Mouse (Mus musculus) kidney, adult 8-10 months (tissue): ENCODE data around the gene Kazald1.

Experiments used
- DNase-seq, 2 experiments: peaks; one replicate each; pipeline ENCODE4 v3.0.0; 2022

Kazald1 gene

GRCm38 (mm10) chr19:45078971-45079764 lies 4.1 kb downstream of the Kazald1 start:
- no peak for DNase-seq

GRCm38 (mm10) chr19:45079769-45080515 lies 4.9 kb downstream of the Kazald1 start:
- DNase-seq, result peak; percentile 44 to 47

- no peak for DNase-seq
Measured at GRCm38 (mm10) chr19:45080711-45081110, 5.7 kb downstream of the Kazald1 start.

GRCm38 (mm10) chr19:45081279-45081678 lies 6.2 kb downstream of the Kazald1 start:
- DNase-seq, result peak in 1 of 2 experiments; percentile 67

GRCm38 (mm10) chr19:45081841-45082550 lies 7.0 kb downstream of the Kazald1 start:
- peak in 1 of 2 experiments; percentile 43 for DNase-seq

GRCm38 (mm10) chr19:45097868-45098267 lies 22.8 kb downstream of the Kazald1 start:
- peak in 1 of 2 experiments; percentile 39 for DNase-seq

GRCm38 (mm10) chr19:45100486-45101270 lies 25.6 kb downstream of the Kazald1 start:
- peak; percentile 45 to 59 for DNase-seq

- no peak for DNase-seq
Measured at GRCm38 (mm10) chr19:45105591-45105990, 30.6 kb downstream of the Kazald1 start.

GRCm38 (mm10) chr19:45106689-45107088 lies 31.6 kb downstream of the Kazald1 start:
- no peak for DNase-seq

- no peak for DNase-seq
Measured at GRCm38 (mm10) chr19:45110681-45111080, 35.6 kb downstream of the Kazald1 start.

- no peak for DNase-seq
Measured at GRCm38 (mm10) chr19:45112444-45112843, 37.4 kb downstream of the Kazald1 start.

GRCm38 (mm10) chr19:45113791-45114460 lies 38.9 kb downstream of the Kazald1 start:
- peak in 1 of 2 experiments; percentile 6 for DNase-seq

GRCm38 (mm10) chr19:45114772-45115171 lies 39.7 kb downstream of the Kazald1 start:
- DNase-seq, result no peak

GRCm38 (mm10) chr19:45116798-45117197 lies 41.8 kb downstream of the Kazald1 start:
- DNase-seq, result peak; percentile 22 to 71
